Mouse (Mus musculus) hindbrain, embryonic 13.5 days (tissue): ENCODE data around the gene Gcfc2. TPM values are rescaled to one million over a fixed set of nuclear protein-coding genes. Genes with fewer than 3 reads are reported as not detected.
A peak's percentile ranks its signal among the peaks of the same experiment; 100 is the strongest.

Source experiments
- ATAC-seq: fragments of 200-750 bp; cut with Nextera tagmentation; 2 replicates; pipeline ENCODE4 v1.8.0; 2017; ENCODE audit warnings: moderate TSS enrichment; ENCODE audit not compliant: low FRiP score
- H3K27ac ChIP-seq: fragments of 300-500 bp; sonication (generic); 2 replicates; pipeline ENCODE4 v1.5.1; 2015; ENCODE audit warnings: inconsistent platforms, mild to moderate bottlenecking, moderate library complexity
- H3K27me3 ChIP-seq: fragments of 300-500 bp; sonication (generic); 2 replicates; pipeline ENCODE4 v1.6.1; 2015; ENCODE audit warnings: mild to moderate bottlenecking, inconsistent platforms
- H3K36me3 ChIP-seq: fragments of 300-500 bp; sonication (generic); 2 replicates; pipeline ENCODE4 v1.6.1; 2015; ENCODE audit warnings: mild to moderate bottlenecking, inconsistent platforms
- H3K4me1 ChIP-seq: fragments of 300-500 bp; sonication (generic); replicated peaks from 2 replicates; pipeline ENCODE4 v1.6.1; 2015; ENCODE audit warnings: inconsistent platforms
- H3K4me2 ChIP-seq: fragments of 300-500 bp; sonication (generic); 2 replicates; pipeline ENCODE4 v1.6.1; 2015; ENCODE audit warnings: inconsistent platforms, mild to moderate bottlenecking, moderate library complexity
- H3K4me3 ChIP-seq: fragments of 300-500 bp; sonication (generic); 2 replicates; pipeline ENCODE4 v1.5.1; 2015; ENCODE audit warnings: mild to moderate bottlenecking, inconsistent platforms
- H3K9ac ChIP-seq: fragments of 300-500 bp; sonication (generic); 2 replicates; pipeline ENCODE4 v1.6.1; 2015; ENCODE audit warnings: mild to moderate bottlenecking, inconsistent platforms
- H3K9me3 ChIP-seq: fragments of 300-500 bp; sonication (generic); 2 replicates; pipeline ENCODE4 v1.6.1; 2016; ENCODE audit warnings: inconsistent platforms
- WGBS: fragments of 180-500 bp; shearing (Covaris S2); methylation state at CpG from one replicate; pipeline ENCODE4 v1.1.7; 2015; 5-methylcytosine and 5-hydroxymethylcytosine counted together
- microRNA counts: library from miRNA; unstranded; fragments of <30 nt; microRNA quantifications from one replicate; lab custom pipeline; 2016
- microRNA-seq: library from miRNA; unstranded; fragments of <30 nt; microRNA quantifications from one replicate; pipeline ENCODE4, GENCODE M21; 2016
- polyA plus RNA-seq: library from polyadenylated mRNA; unstranded; fragments of >200 nt; fragmentation: Nextera tagmentation; extraction: Ambion mirVana; gene quantifications from 2 replicates; pipeline ENCODE4 v1.2.1, GENCODE M21; 2015

The Gcfc2 gene
- polyA plus RNA-seq, 1 experiment from 2014 or later: 6.2 TPM

DNA sequence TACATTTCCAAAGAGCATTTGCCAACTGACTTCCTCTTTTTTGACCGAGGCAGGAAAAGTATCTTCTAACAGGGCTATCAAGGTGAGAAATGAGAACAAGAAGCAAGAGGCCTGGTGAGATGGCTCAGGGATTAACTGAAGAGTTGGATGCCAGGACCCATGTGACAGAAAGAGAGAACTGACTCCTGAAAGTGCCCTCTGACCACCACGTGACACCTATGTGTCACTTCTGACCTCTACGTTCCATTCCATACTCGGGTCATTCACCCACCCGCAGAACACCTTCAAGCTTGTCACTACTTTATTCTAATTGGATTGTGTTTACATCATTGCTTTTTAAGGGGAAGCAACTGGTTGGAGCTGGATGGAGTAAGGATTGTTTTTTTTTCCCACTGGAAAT lies 63.1 kb downstream of the Gcfc2 start:
- H3K9me3 ChIP-seq: no peaks in the 10 kb centered on the region
- ATAC-seq: 0 out of 2 replicates have a peak, but pooled peaks have one; percentile 4
- 50% methylated on average over 5 of the region's 5 CpGs for WGBS
- H3K4me2 ChIP-seq: no peak overlapping the region
- 0 out of 2 replicates have a peak, but pooled peaks cover 3% of the 10 kb centered on the region for H3K27me3 ChIP-seq
- no peak overlapping the region for H3K27ac ChIP-seq
- no peaks in the 10 kb centered on the region for H3K36me3 ChIP-seq
- H3K9ac ChIP-seq: no peak overlapping the region
- no peak overlapping the region for H3K4me3 ChIP-seq
- H3K4me1 ChIP-seq: peaks cover 9% of the 10 kb centered on the region; the same call in 1 of the 2 replicates

- 0 out of 2 replicates have a peak, but pooled peaks cover 3% of the 10 kb centered on the region for H3K27me3 ChIP-seq
- H3K4me2 ChIP-seq: no peak overlapping the region
- H3K36me3 ChIP-seq: no peaks in the 10 kb centered on the region
- H3K9me3 ChIP-seq: no peaks in the 10 kb centered on the region
- peaks cover 9% of the 10 kb centered on the region; the same call in 1 of the 2 replicates for H3K4me1 ChIP-seq
- H3K9ac ChIP-seq: no peak overlapping the region
- ATAC-seq: peak; percentile 59; the same call in 1 of the 2 replicates
- 0% methylated on average over 9 of the region's 9 CpGs for WGBS
- H3K27ac ChIP-seq: no peak overlapping the region
- no peak overlapping the region for H3K4me3 ChIP-seq
These were observed 63.5 kb downstream of the Gcfc2 start for GRCm38 (mm10) chr6:81987010-81987409.

- ATAC-seq: no peak
- Histone ChIP-seq H3K9ac (no peak overlapping the region), H3K27ac (no peak overlapping the region), H3K4me3 (no peak overlapping the region), H3K9me3 (no peaks in the 10 kb centered on the region), H3K4me1 (peaks cover 9% of the 10 kb centered on the region; the same call in 1 of the 2 replicates), H3K4me2 (no peak overlapping the region), H3K27me3 (0 out of 2 replicates have a peak, but pooled peaks cover 3% of the 10 kb centered on the region), H3K36me3 (no peaks in the 10 kb centered on the region)
- 60% methylated on average over 3 of the region's 3 CpGs for WGBS
These were observed 64.1 kb downstream of the Gcfc2 start for GRCm38 (mm10) chr6:81987580-81987979.

- Histone ChIP-seq H3K9me3 (no peaks in the 10 kb centered on the region), H3K4me2 (no peak overlapping the region), H3K4me1 (peaks cover 9% of the 10 kb centered on the region; the same call in 1 of the 2 replicates), H3K36me3 (no peaks in the 10 kb centered on the region), H3K4me3 (no peak overlapping the region), H3K9ac (no peak overlapping the region), H3K27me3 (0 out of 2 replicates have a peak, but pooled peaks cover 3% of the 10 kb centered on the region), H3K27ac (no peak overlapping the region)
- ATAC-seq: no peak
- 90% methylated on average over 5 of the region's 5 CpGs for WGBS
These were observed 64.9 kb downstream of the Gcfc2 start for GRCm38 (mm10) chr6:81988341-81988740.

DNA sequence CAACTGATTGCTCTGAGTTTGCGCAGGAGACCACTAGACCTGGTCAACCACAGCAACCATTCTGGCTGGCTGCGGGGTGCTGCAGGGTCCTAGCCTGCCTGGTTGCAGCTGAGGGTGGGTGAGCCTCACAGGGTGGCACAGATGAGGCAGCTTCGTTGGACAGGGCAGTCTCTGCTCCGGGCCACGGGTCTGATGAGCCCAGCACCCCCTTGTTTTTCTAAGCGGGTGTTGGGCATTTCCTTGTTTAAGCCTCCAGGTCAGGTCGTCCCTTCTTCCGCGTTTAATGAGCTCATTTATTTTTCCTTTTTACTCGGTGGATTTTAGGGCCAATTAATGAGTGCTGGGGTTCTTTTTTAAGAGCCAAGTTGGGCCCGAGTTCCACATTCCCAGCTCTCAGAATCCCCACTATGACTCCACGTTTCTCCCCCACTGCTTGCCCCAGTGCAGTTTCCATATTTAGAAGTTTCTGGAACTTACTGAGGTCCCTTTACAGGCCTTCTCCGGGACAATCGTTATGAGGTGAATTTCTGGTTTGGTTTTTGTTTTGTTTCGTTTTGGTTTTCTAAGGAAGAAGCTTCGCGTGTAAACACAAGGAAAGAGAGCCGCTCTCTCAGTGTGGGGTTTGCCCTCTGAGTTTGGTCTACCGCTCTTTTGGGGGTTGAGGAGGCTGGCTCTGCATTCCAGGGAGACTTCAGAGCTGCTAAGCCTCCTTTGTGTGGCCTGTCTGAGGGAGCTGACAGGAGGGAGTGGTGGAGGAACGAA lies 66.8 kb downstream of the Gcfc2 start:
- 0 out of 2 replicates have a peak, but pooled peaks cover 3% of the 10 kb centered on the region for H3K27me3 ChIP-seq
- H3K4me2 ChIP-seq: no peak overlapping the region
- no peak for ATAC-seq

More for the DNA sequence above, 66.8 kb downstream of the Gcfc2 start:
- Histone ChIP-seq H3K36me3 (no peaks in the 10 kb centered on the region), H3K27ac (no peak overlapping the region), H3K4me3 (no peak overlapping the region), H3K4me1 (peaks cover 6% of the 10 kb centered on the region; the same call in 1 of the 2 replicates), H3K9ac (no peak overlapping the region), H3K9me3 (no peaks in the 10 kb centered on the region)
- 52% methylated on average over 20 of the region's 20 CpGs for WGBS

MicroRNAs encoded within 50 kb of the gene (microRNA counts, 519-probe panel; counts per million panel counts)
- microRNA mmu-miR-468 (lab: Ali Mortazavi, UCI): 3,581 counts per million, percentile 47 among the panel's probes with 10 or more counts

Small RNA genes lying within 50 kb of the gene (microRNA-seq; reads per million reads assigned to microRNA genes)
- gene Mir468 (not detected), gene Mir7232 (not detected)

Other genes starting within 250 kb of the Gcfc2 start
- 41.9 and 48.5 TPM in 2 replicates for gene Mrpl19, start 42.3 kb downstream of the Gcfc2 start, polyA plus RNA-seq
- gene Eva1a, start 117.4 kb downstream of the Gcfc2 start, polyA plus RNA-seq: 0.96 and 1.1 TPM in 2 replicates